Mouse (Mus musculus): ENCODE results near the gene Gabra1. TPM values are rescaled to one million over a fixed set of nuclear protein-coding genes. Genes with fewer than 3 reads are reported as not detected.

The Gabra1 gene
- 202 and 306 TPM in 2 replicates for polyA plus RNA-seq (2021; fragmentation: Nextera tagmentation)
- long read RNA-seq, experiment 1, full-length matches to known transcripts, result 103 of 181 reads
- long read RNA-seq, experiment 1, partial matches to known transcripts, result 29 of 181 reads
- long read RNA-seq, experiment 1, other reads (novel, unspliced or antisense), result 49 of 181 reads
- long read RNA-seq, experiment 2, full-length matches to known transcripts, result 1,070 of 1,266 reads
- long read RNA-seq, experiment 2, partial matches to known transcripts, result 109 of 1,266 reads
- long read RNA-seq, experiment 2, other reads (novel, unspliced or antisense), result 87 of 1,266 reads

GRCm38 (mm10) chr11:42182825-42183152 lies at the start of gene Gabra1:
Gene Gabra1, minus strand, starts transcription at chr11:42182930.

Other genes with a start within 250 kb of the Gabra1 start
- 74.7 and 75.8 TPM in 2 replicates for gene Gabrg2, start 182.1 kb downstream of the Gabra1 start, polyA plus RNA-seq (2021; fragmentation: Nextera tagmentation)
- gene Gabra6, start 138.1 kb upstream of the Gabra1 start, polyA plus RNA-seq (2021; fragmentation: Nextera tagmentation), result not detected in 2 replicates
- gene Gabrb2, start 236.8 kb upstream of the Gabra1 start, polyA plus RNA-seq (2021; fragmentation: Nextera tagmentation), result 17.8 and 23.9 TPM in 2 replicates